Mouse (Mus musculus): ENCODE measurements at regions not wholly inside any gene's neighbourhood (a gene's known extent, or its start where the extent isn't known, plus 50 kb on each side); places are given as distances from the start of the nearest gene placed in this dataset.

- TF ChIP-seq CTCF (IDR thresholded peaks at IDR 0.05; ENCODE audit: low read depth, low read length) (no peak), TAL1 (conservative IDR thresholded peaks at IDR 0.05; ENCODE audit: low read depth, low read length) (no peak), GATA1 (IDR thresholded peaks at IDR 0.05; ENCODE audit: borderline replicate concordance, low read length) (no peak)
Observed at GRCm38 (mm10) chr13:25675208-25675607, 404.9 kb upstream of the Nrsn1 start.

Measured in G1E (cell line).